Mouse (Mus musculus) cerebellum, adult 18-20 months (tissue): ENCODE measurements around the gene Bmpr1a.
"Not testable (repeated sequence)": the region's sequence is repeated elsewhere in the genome, so short reads cannot be mapped to it uniquely, and the experiment has no call there.

Source experiments
- DNase-seq, 2 experiments: peaks; one replicate each; pipeline ENCODE4 v3.0.0; 2021

The Bmpr1a gene

GRCm38 (mm10) chr14:34378560-34379331 lies 124.4 kb downstream of the Bmpr1a start:
- no peak for DNase-seq

- DNase-seq: no peak
Measured at GRCm38 (mm10) chr14:34377121-34377520, 126.0 kb downstream of the Bmpr1a start.

GRCm38 (mm10) chr14:34375941-34376340 lies 127.2 kb downstream of the Bmpr1a start:
- DNase-seq: no peak

GRCm38 (mm10) chr14:34375415-34375904 lies 127.7 kb downstream of the Bmpr1a start, which contains the start of gene Mmrn2:
TSS of gene Mmrn2 (plus strand) at chr14:34375465.
- DNase-seq: no peak

GRCm38 (mm10) chr14:34374577-34374976 lies 128.6 kb downstream of the Bmpr1a start, which contains the start of gene Sncg:
TSS of gene Sncg (minus strand) at chr14:34374789.
- DNase-seq: no peak

GRCm38 (mm10) chr14:34373581-34373980 lies 129.6 kb downstream of the Bmpr1a start:
- DNase-seq: no peak

- peak; percentile 37 to 55 for DNase-seq
Measured at GRCm38 (mm10) chr14:34372646-34373045, 130.5 kb downstream of the Bmpr1a start.

GRCm38 (mm10) chr14:34371763-34372162 lies 131.4 kb downstream of the Bmpr1a start:
- DNase-seq: no peak

- DNase-seq: no peak
Measured at GRCm38 (mm10) chr14:34370921-34371320, 132.2 kb downstream of the Bmpr1a start.

- no peak for DNase-seq
Measured at GRCm38 (mm10) chr14:34370203-34370602, 132.9 kb downstream of the Bmpr1a start.

GRCm38 (mm10) chr14:34365147-34365507 lies 138.0 kb downstream of the Bmpr1a start:
- DNase-seq: no peak

- DNase-seq: not testable (repeated sequence)
Measured at GRCm38 (mm10) chr14:34364254-34365146, 138.6 kb downstream of the Bmpr1a start.

GRCm38 (mm10) chr14:34363490-34364253 lies 139.5 kb downstream of the Bmpr1a start:
- peak; percentile 69 to 70 for DNase-seq

- DNase-seq: peak; percentile 78 to 85
Measured at GRCm38 (mm10) chr14:34362726-34363445, 140.3 kb downstream of the Bmpr1a start.

- no peak for DNase-seq
Measured at GRCm38 (mm10) chr14:34362135-34362534, 141.0 kb downstream of the Bmpr1a start.
